Mouse (Mus musculus): ENCODE measurements around the gene Thy1. TPM values are rescaled to one million over a fixed set of nuclear protein-coding genes. Genes with fewer than 3 reads are reported as not detected.

Gene Thy1
- polyA plus RNA-seq, 1 experiment from 2014 or later, result 14.3 TPM

DNA sequence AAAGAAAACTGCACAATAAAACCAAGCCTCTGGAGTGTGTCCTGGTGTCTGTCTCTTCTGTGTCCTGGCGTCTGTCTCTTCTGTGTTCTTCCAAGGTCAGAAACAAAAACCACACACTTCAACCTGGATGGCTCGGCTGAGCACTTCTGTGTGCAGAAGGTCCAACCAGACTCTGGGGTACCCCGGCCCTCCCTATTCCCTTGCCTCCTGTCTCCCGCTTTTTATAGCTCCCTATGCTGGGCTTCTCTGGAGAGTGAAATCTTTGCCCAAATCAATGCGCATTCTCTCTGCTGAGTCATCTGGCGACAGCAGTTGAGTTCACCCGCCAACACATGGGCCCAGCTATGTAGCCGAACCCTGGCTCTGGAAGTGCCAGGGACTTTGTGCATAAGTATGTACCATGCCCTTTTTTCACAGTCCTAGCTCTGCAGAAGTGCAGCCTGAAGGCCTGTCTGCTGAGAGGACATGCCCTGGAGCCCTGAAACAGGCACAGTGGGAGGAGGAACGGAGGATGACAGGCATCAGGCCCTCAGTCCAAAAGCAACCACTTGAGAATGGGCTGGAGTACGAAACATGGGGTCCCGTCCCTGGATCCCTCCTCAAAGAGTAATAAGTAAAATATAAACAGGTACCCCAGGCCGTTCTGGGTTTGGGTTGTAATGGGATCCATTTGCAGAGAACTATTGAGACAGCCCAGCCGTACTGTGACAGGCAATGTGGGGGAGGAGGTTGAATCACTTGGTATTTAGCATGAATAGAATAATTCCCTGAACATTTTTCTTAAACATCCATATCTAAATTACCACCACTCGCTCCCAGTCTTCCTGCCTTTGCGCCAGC is 5.6 kb downstream of the Thy1 start:
- Histone ChIP-seq H3K36me3 (ENCODE audit: control insufficient read depth, insufficient read depth, low read length) (no peaks in the 10 kb centered on the region), H3K4me1 (ENCODE audit: control insufficient read depth, insufficient read depth, low read length) (0 out of 2 replicates have a peak, but pooled peaks cover 5% of the 10 kb centered on the region), H3K4me2 (replicated peaks; ENCODE audit: low read depth, low read length) (no peak overlapping the region), H3K9ac (ENCODE audit: low read depth, low read length) (no peak overlapping the region), H3K27ac (ENCODE audit: low read depth, low read length) (no peak overlapping the region), H3K27me3 (ENCODE audit: control insufficient read depth, insufficient read depth, low read length) (peaks cover 16% of the 10 kb centered on the region), H3K4me3 (ENCODE audit: low read length) (no peak overlapping the region), H3K9me3 (ENCODE audit: control insufficient read depth, low read length) (no peaks in the 10 kb centered on the region)
- WGBS, result 68% methylated on average over 15 of the region's 15 CpGs
- ATAC-seq (ENCODE audit: low FRiP score, low TSS enrichment), result no peak

DNA sequence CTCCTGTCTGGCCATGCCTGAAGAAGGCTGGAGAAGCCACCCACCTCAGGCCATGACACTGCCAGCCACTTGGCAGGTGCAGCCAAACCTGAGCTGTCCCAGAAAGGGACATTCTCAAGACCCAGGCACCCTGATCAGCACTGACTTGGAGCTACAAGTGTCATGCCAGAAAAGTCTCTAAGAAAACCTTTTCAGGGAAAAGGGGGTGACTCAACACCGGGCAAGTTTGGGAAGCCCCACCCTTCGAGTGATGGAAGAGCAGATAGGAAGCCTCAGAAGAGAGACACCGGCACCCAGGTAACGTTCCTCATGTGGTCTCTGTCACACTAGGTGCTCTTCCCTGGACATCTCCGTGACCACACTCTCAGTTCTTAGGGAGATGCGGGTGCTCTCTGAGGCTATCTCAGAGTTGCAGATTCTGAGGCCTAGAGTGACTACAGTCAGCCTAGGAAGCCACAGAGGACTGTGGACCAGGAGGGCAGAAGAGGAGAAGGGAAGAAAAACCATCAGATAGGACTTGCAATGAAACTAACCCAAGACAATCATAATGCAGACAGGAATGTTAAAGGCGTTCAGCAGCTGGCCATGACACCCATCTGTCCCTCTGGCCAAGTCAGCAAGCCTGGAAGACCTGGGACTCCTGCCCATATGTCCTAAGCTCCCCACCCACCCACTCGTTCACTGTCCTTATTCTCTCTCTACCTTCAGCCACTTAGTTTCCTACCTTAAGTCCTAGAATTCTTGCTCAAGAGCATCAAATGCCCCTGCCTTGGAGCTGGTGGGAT is 6.4 kb downstream of the Thy1 start:
- Histone ChIP-seq H3K36me3 (ENCODE audit: control insufficient read depth, insufficient read depth, low read length) (no peaks in the 10 kb centered on the region), H3K4me1 (ENCODE audit: control insufficient read depth, insufficient read depth, low read length) (0 out of 2 replicates have a peak, but pooled peaks cover 3% of the 10 kb centered on the region), H3K27me3 (ENCODE audit: control insufficient read depth, insufficient read depth, low read length) (peaks cover 8% of the 10 kb centered on the region), H3K4me2 (replicated peaks; ENCODE audit: low read depth, low read length) (no peak overlapping the region), H3K9ac (ENCODE audit: low read depth, low read length) (no peak overlapping the region), H3K9me3 (ENCODE audit: control insufficient read depth, low read length) (no peaks in the 10 kb centered on the region), H3K4me3 (ENCODE audit: low read length) (no peak overlapping the region), H3K27ac (ENCODE audit: low read depth, low read length) (no peak overlapping the region)
- WGBS, result 90% methylated on average over 8 of the region's 8 CpGs
- ATAC-seq (ENCODE audit: low FRiP score, low TSS enrichment), result no peak

DNA sequence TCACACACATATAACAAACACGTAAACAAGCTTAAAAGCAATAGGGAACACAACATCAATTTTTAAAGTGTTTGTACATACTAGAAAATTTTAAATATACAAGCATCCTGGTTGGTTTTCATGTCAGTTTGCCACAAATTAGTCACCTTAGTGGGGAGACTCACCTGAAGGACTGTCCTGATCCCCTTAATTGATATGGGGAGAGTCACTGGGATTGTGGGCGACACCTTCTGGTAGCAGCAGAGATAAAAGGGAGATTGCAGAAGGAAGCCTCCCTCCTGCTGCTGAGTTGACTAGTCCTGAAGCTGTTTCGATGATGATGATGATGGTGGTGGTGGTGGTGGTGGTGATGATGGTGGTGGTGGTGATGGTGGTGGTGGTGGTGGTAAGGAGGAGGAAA is 9.7 kb downstream of the Thy1 start:
- ATAC-seq (ENCODE audit: low FRiP score, low TSS enrichment), result no peak

DNA sequence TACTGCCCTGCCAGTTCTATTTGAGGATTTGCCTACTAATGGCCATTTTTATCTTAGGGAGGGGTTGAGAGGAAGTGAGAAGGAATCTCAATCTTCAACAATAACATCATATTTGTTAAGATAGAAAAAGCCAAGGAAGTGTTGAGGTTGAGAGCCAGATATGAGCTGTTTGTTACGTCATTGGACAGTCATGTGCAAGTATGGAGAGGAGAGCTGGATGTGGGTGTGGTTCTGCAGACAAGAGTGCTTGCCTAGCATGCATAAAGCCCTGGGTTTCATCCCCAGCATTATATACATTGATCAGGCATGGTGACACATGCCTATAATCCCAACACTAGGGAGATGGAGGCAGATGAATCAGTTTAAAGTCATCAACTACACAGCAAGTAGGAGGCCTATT is 10.8 kb downstream of the Thy1 start:
- Histone ChIP-seq H3K4me1 (ENCODE audit: control insufficient read depth, insufficient read depth, low read length) (no peaks in the 10 kb centered on the region), H3K9ac (ENCODE audit: low read depth, low read length) (no peak overlapping the region), H3K27me3 (ENCODE audit: control insufficient read depth, insufficient read depth, low read length) (no peaks in the 10 kb centered on the region), H3K27ac (ENCODE audit: low read depth, low read length) (no peak overlapping the region), H3K36me3 (ENCODE audit: control insufficient read depth, insufficient read depth, low read length) (no peaks in the 10 kb centered on the region), H3K4me3 (ENCODE audit: low read length) (no peak overlapping the region), H3K9me3 (ENCODE audit: control insufficient read depth, low read length) (no peaks in the 10 kb centered on the region), H3K4me2 (replicated peaks; ENCODE audit: low read depth, low read length) (no peak overlapping the region)
- WGBS, result 58% methylated on average over 1 of the region's 1 CpGs
- ATAC-seq (ENCODE audit: low FRiP score, low TSS enrichment), result no peak

More for the DNA sequence above, 9.7 kb downstream of the Thy1 start:
- WGBS, result 64% methylated on average over 3 of the region's 3 CpGs
- Histone ChIP-seq H3K36me3 (ENCODE audit: control insufficient read depth, insufficient read depth, low read length) (no peaks in the 10 kb centered on the region), H3K4me1 (ENCODE audit: control insufficient read depth, insufficient read depth, low read length) (0 out of 2 replicates have a peak, but pooled peaks cover 3% of the 10 kb centered on the region), H3K27ac (ENCODE audit: low read depth, low read length) (no peak overlapping the region), H3K9ac (ENCODE audit: low read depth, low read length) (no peak overlapping the region), H3K27me3 (ENCODE audit: control insufficient read depth, insufficient read depth, low read length) (no peaks in the 10 kb centered on the region), H3K9me3 (ENCODE audit: control insufficient read depth, low read length) (no peaks in the 10 kb centered on the region), H3K4me3 (ENCODE audit: low read length) (no peak overlapping the region), H3K4me2 (replicated peaks; ENCODE audit: low read depth, low read length) (no peak overlapping the region)

DNA sequence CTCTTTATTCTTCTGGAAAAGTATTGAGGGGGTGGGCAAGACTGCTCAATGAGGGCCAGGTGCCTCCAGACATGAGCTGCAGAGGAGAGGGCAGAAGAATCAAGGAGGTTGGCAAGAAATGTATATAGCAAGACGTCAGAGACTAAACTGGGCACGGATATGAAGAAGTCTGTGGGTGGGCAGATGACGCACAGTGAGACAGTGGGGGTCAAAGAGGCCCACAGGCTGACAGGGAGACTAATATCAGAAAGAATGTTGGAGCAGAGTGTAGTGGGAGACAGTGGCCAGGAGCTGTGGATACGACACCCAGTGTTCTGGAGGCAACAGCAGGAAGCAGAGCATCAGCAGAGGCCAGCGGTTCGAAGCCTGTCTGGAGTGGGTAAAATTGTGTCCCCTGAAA is 15.4 kb downstream of the Thy1 start:
- Histone ChIP-seq H3K27me3 (ENCODE audit: control insufficient read depth, insufficient read depth, low read length) (no peaks in the 10 kb centered on the region), H3K36me3 (ENCODE audit: control insufficient read depth, insufficient read depth, low read length) (no peaks in the 10 kb centered on the region), H3K4me1 (ENCODE audit: control insufficient read depth, insufficient read depth, low read length) (no peaks in the 10 kb centered on the region), H3K4me3 (ENCODE audit: low read length) (no peak overlapping the region), H3K9ac (ENCODE audit: low read depth, low read length) (no peak overlapping the region), H3K9me3 (ENCODE audit: control insufficient read depth, low read length) (no peaks in the 10 kb centered on the region), H3K4me2 (replicated peaks; ENCODE audit: low read depth, low read length) (no peak overlapping the region), H3K27ac (ENCODE audit: low read depth, low read length) (no peak overlapping the region)
- no peak for ATAC-seq (ENCODE audit: low FRiP score, low TSS enrichment)
- 87% methylated on average over 6 of the region's 6 CpGs for WGBS

DNA sequence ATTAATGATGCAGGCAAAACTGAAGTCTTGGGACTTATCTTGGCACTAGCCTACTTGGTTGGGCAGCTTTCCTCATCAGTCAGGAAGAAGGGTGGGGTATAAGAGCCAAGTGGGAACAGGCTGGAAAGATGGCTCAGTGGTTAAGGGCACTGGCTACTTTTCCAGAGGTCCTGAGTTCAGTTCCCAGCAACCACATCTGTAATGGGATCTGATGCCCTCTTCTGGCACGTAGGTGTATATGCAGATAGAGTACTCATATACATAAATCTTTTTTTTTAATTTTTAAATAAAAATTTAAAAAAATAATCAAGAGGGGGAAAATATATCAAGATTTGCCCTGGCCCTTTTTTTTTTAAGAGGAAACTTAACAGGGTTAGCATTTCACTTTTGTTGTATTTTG is 22.0 kb downstream of the Thy1 start:
- Histone ChIP-seq H3K27ac (ENCODE audit: low read depth, low read length) (no peak overlapping the region), H3K36me3 (ENCODE audit: control insufficient read depth, insufficient read depth, low read length) (no peaks in the 10 kb centered on the region), H3K9me3 (ENCODE audit: control insufficient read depth, low read length) (no peaks in the 10 kb centered on the region), H3K4me2 (replicated peaks; ENCODE audit: low read depth, low read length) (no peak overlapping the region), H3K4me3 (ENCODE audit: low read length) (no peak overlapping the region), H3K27me3 (ENCODE audit: control insufficient read depth, insufficient read depth, low read length) (no peaks in the 10 kb centered on the region), H3K4me1 (ENCODE audit: control insufficient read depth, insufficient read depth, low read length) (peaks cover 5% of the 10 kb centered on the region), H3K9ac (ENCODE audit: low read depth, low read length) (no peak overlapping the region)
- WGBS, result 36% methylated on average over 1 of the region's 1 CpGs
- ATAC-seq (ENCODE audit: low FRiP score, low TSS enrichment), result no peak

DNA sequence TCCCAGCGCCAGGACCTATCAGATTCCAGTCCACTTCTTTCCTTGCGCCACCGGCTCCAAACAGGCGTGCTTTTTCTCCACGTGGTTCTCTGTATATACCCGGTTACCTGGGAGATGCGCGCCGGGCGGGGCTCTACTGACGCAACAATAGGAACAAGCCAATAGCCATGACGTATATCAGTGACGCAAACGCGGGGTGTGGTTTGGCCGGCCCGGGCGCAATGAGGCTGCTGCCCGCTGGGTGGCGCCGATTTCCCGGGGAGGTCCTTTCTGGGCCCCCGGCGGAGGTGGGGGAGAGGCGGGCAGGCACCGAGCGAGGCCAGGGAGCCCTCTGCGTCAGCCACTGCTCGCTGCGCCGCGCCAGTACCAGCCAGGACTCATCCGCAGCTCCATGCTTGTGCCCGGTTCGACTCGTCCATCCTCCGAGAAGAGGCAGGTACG is 23.6 kb downstream of the Thy1 start, which contains the start of gene Usp2:
Gene Usp2 (plus strand): TSS at position 237 of the 441 bp plus-strand sequence.
- Histone ChIP-seq H3K4me2 (replicated peaks; ENCODE audit: low read depth, low read length) (peak within 1 kb of the TSS; percentile 81), H3K27me3 (ENCODE audit: control insufficient read depth, insufficient read depth, low read length) (no peaks in the 10 kb centered on the region), H3K36me3 (ENCODE audit: control insufficient read depth, insufficient read depth, low read length) (no peaks in the 10 kb centered on the region), H3K9me3 (ENCODE audit: control insufficient read depth, low read length) (no peaks in the 10 kb centered on the region), H3K4me1 (ENCODE audit: control insufficient read depth, insufficient read depth, low read length) (peaks cover 21% of the 10 kb centered on the region), H3K4me3 (ENCODE audit: low read length) (peak within 1 kb of the TSS; percentile 47), H3K27ac (ENCODE audit: low read depth, low read length) (no peak within 1 kb of the TSS), H3K9ac (ENCODE audit: low read depth, low read length) (peak within 1 kb of the TSS; percentile 55)
- WGBS, result under 1% methylated on average over 36 of the region's 38 CpGs
- ATAC-seq (ENCODE audit: low FRiP score, low TSS enrichment), result peak; percentile 97

DNA sequence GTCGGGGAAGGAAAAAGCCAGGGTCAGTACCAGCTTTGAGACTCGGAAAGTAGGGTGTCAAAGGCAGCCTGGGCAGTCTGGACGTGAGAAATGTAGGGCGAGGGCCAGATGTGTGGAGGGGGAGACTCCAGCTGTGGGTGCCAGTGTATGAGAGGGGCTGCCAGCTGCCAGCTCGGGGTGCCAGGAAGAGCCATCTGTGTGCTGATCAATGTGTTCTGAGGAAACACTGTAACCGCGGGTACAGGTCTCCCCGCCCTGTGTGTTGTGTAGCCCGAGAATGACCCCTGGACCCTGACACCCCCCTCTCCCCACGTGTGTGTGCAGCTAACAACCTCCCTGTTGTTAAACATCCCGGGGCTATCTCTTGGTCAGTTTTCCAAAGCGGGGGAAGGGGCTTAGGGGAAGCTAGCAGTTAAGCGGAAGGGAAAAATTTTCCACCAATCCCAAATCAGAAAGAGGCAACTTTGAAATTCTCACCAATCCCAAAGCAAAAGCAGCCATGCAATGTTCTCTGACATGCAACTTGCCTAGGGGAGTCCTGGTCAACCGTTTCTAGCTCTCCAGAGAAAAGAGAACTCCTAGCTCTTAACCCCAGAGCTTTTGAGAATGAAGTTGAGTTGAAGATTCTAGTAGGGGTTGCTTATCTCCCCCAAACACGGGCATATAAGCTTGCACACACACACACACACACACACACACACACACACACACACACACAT is 24.2 kb downstream of the Thy1 start:
- ATAC-seq (ENCODE audit: low FRiP score, low TSS enrichment), result peak; percentile 17; the same call in 1 of the 2 replicates
- H3K27ac ChIP-seq (ENCODE audit: low read depth, low read length), result no peak overlapping the region
- no peaks in the 10 kb centered on the region for H3K36me3 ChIP-seq (ENCODE audit: control insufficient read depth, insufficient read depth, low read length)
- H3K9ac ChIP-seq (ENCODE audit: low read depth, low read length), result peak overlapping the region; percentile 55
- 6% methylated on average over 15 of the region's 15 CpGs for WGBS
- peaks cover 23% of the 10 kb centered on the region for H3K4me1 ChIP-seq (ENCODE audit: control insufficient read depth, insufficient read depth, low read length)
- no peaks in the 10 kb centered on the region for H3K9me3 ChIP-seq (ENCODE audit: control insufficient read depth, low read length)
- H3K4me2 ChIP-seq (replicated peaks; ENCODE audit: low read depth, low read length), result peak overlapping the region; percentile 81
- H3K4me3 ChIP-seq (ENCODE audit: low read length), result peak overlapping the region; percentile 47
- no peaks in the 10 kb centered on the region for H3K27me3 ChIP-seq (ENCODE audit: control insufficient read depth, insufficient read depth, low read length)

Data from kidney, embryonic 14.5 days (tissue).